Mouse (Mus musculus): ENCODE results near the gene Atad1. TPM values are rescaled to one million over a fixed set of nuclear protein-coding genes. Genes with fewer than 3 reads are reported as not detected.

The Atad1 gene
- total RNA-seq, 2 experiments from 2014 or later, result 31.4 to 78.5 TPM

DNA sequence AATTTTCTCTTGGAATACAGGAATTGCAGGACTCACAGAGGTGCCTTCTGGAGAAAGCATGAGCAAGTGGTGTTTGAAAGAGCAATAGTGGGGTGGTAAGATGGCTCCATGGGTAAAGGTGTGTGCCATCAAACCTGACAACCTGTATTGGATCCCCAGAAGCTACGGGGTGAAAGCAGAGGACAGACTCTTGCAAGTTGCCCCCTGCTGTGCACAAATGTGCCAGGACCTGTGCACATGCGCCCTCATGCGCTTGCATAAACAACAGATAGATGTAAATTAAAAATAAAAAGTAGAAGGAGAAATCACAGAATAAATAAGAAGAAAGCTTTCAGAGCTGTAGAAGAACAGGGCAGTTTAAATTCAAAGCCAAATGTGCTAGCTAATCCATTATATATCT is 13.8 kb upstream of the Atad1 start:
- ATAC-seq (replicated peaks; ENCODE audit: low FRiP score, low TSS enrichment, poor library complexity, severe bottlenecking), result no peak

GRCm38 (mm10) chr19:32752357-32752756 is 12.8 kb upstream of the Atad1 start:
- no peak for ATAC-seq (replicated peaks; ENCODE audit: low FRiP score, low TSS enrichment, poor library complexity, severe bottlenecking)

DNA sequence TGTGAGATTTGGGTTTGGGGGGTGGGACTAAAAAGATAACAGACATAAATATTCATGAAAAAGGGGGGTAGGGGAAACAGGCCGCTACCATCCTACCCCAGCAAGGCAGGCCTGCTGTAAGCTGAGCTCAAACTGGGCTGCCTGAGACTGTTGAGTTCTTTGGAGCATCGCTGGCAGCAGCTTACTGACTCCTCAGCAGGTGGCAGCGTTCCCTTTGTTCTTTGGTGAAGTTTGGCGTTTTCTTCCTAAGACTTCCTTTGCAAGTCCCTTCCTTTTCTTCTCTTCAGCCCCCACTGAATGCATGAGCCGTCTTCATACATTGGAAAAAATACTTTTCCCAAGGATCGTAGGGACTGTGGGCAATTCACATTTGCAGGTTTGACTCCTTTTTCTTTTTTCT is 9.8 kb upstream of the Atad1 start:
- no peak for ATAC-seq (replicated peaks; ENCODE audit: low FRiP score, low TSS enrichment, poor library complexity, severe bottlenecking)

GRCm38 (mm10) chr19:32740641-32741345 is 1.2 kb upstream of the Atad1 start:
- no peak for ATAC-seq (replicated peaks; ENCODE audit: low FRiP score, low TSS enrichment, poor library complexity, severe bottlenecking)

GRCm38 (mm10) chr19:32737844-32738243 is 1.7 kb downstream of the Atad1 start:
- ATAC-seq (replicated peaks; ENCODE audit: low FRiP score, low TSS enrichment, poor library complexity, severe bottlenecking), result no peak

DNA sequence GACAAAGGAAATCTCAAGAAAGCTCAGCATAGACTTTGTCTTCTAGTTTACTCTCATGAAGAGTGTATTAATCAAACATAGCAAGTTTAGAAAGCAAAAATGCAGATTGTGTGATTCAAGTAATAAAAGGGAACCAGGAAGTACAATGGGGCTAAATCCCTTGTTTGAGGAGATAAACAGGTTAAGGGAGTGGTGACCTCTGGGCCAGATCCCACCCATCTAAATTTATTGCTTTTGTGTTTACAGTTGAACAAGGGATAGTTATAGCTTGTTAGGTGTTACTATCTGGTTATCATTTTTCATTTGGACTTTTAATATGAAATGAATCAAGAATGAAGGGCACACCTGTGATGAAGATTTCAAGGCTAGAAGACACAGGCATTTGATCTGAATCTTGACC is 6.7 kb downstream of the Atad1 start:
- no peak for ATAC-seq (replicated peaks; ENCODE audit: low FRiP score, low TSS enrichment, poor library complexity, severe bottlenecking)

- no peak for ATAC-seq (replicated peaks; ENCODE audit: low FRiP score, low TSS enrichment, poor library complexity, severe bottlenecking)
Measured at GRCm38 (mm10) chr19:32729785-32730184, 9.8 kb downstream of the Atad1 start.

DNA sequence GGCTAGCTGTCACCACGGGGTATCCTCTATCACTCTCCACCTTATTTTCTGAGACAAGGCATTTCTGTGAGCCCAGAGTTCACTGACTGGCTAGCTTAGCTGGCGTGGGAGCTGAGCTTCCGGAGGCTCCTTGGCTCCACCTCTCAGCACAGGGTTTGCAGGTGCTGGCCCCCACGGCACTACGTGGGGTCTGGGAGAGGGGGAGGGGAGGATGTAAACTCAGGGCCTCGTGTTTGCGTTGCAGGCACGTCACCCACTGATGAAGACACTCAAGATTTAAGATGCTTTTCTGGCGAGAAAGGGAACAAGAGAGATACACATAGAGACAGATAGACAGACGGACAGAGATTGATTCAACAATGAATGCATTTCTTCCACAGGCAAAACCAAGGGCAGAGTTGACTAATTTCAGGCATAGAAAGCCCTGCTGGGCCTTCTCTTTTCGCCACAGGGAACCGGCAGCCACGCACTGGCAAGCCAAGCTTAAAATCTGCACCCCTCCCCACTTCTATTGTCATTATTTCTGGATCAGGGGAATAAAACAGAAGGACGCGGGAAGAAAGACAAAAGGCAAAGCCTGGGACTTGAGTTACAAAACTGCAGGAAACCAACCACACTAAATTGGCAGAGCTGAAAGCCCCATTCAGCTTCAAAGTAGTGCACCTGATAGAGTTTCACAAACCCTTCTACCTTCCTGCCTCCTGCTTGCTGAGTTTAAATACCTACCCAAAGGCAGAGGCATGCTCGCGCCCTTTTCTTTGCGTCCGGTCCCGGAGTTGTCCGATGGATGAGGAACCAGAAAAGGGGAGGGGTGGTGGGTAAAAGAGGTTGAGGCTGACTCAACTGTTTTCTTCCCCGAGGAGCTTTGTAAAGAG is 12.9 kb downstream of the Atad1 start:
- ATAC-seq (replicated peaks; ENCODE audit: low FRiP score, low TSS enrichment, poor library complexity, severe bottlenecking), result no peak

GRCm38 (mm10) chr19:32723817-32724216 is 15.8 kb downstream of the Atad1 start:
- ATAC-seq (replicated peaks; ENCODE audit: low FRiP score, low TSS enrichment, poor library complexity, severe bottlenecking), result no peak

- ATAC-seq (replicated peaks; ENCODE audit: low FRiP score, low TSS enrichment, poor library complexity, severe bottlenecking), result no peak
Measured at GRCm38 (mm10) chr19:32720319-32720718, 19.3 kb downstream of the Atad1 start.

DNA sequence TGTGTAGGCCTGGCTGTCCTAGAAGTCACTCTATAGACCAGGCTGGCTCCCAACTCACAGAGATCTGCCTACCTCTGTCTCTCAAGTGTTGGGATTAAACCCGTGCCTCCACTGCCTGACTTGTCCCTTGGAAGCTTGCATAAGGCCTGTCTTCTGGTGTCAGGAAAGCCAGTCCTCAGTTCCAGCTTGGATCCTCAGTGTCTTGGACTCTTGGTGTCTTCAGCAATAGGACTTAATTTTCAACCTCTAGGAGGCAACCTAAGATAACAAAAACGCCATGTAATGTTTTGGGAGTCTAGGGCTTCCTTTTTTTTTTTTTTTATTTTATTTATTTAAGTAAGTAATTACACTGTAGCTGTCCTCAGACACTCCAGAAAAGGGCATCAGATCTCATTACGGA is 22.0 kb downstream of the Atad1 start:
- no peak for ATAC-seq (replicated peaks; ENCODE audit: low FRiP score, low TSS enrichment, poor library complexity, severe bottlenecking)

DNA sequence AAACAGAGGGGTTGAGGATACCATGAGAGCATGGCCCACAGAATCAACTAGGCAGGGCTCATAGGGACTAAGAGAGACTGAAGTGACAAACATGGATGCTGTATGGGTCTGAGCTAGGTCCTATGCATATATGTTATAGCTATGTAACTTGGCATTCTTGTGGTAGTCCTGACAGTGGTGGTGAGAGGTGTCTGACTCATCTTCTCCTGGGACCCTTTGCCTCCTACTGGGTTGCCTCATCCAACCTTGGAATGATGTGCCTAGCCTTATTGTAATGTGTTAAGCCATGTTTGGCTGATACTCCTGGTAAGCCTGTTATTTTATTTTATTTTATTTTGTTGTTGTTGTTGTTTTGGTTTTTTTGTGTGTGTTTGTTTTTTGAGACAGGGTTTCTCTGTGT is 23.9 kb downstream of the Atad1 start:
- ATAC-seq (replicated peaks; ENCODE audit: low FRiP score, low TSS enrichment, poor library complexity, severe bottlenecking), result no peak

DNA sequence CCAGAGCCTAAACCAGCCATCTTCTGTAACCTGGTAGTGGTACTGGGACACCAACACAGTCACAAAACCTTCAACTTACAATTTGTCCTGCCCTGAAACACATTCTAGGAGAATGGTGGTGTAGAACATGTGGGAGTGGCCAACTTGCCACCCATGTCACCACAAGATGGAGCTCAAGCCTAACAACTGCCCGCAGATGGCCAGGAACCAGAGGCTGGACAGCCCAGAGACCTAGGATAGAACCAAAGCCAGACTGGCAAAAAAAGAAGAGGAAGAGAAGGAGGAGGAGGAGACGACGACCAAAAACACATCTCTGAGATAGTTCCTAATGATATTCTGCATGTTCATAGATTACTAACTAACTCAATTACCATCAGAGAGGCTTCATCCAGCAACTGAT is 24.4 kb downstream of the Atad1 start:
- peak; percentile 59 for ATAC-seq (replicated peaks; ENCODE audit: low FRiP score, low TSS enrichment, poor library complexity, severe bottlenecking)

DNA sequence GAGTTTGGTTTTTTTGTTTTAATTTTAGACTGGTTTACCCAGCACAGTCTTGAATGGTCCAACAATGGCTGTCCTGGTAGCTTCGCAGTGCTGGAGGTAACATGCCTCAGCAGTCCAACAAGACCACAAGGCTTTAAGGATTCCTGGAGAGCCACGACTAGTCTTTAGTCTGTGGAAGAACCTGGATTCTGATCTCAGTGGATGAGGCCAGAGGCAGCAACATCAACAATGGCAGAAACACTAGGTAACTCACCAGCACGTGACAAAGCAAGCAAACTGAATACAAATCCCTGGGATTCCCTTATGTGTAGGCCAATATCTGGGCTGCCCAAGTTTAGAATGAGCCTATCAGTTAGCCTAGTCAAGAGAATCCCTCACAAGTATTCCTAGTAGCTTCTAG is 26.1 kb downstream of the Atad1 start:
- no peak for ATAC-seq (replicated peaks; ENCODE audit: low FRiP score, low TSS enrichment, poor library complexity, severe bottlenecking)

GRCm38 (mm10) chr19:32712588-32713042 is 27.0 kb downstream of the Atad1 start:
- ATAC-seq (replicated peaks; ENCODE audit: low FRiP score, low TSS enrichment, poor library complexity, severe bottlenecking), result peak; percentile 91

- ATAC-seq (replicated peaks; ENCODE audit: low FRiP score, low TSS enrichment, poor library complexity, severe bottlenecking), result peak; percentile 88
Measured at GRCm38 (mm10) chr19:32711761-32712541, 27.6 kb downstream of the Atad1 start.

DNA sequence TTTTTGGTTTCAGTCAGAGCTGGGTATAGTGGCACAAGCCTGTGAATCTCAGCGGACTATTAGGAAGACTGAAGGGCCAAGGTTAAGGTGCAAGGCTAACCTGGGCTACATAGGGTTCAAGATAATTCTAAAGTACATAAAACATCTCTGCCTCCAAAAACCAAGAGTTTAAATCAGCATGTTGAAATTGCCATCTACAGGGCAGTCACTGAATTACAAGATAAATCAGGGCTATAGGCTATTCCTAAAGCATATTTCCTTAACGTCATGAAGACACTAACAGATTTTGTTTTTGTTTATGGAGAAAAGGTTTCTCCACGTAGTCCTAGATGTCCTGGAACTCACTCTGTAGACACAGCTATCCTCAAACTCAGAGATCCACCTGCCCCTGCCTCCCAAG is 29.3 kb downstream of the Atad1 start:
- no peak for ATAC-seq (replicated peaks; ENCODE audit: low FRiP score, low TSS enrichment, poor library complexity, severe bottlenecking)

GRCm38 (mm10) chr19:32708996-32709395 is 30.6 kb downstream of the Atad1 start:
- ATAC-seq (replicated peaks; ENCODE audit: low FRiP score, low TSS enrichment, poor library complexity, severe bottlenecking), result no peak

DNA sequence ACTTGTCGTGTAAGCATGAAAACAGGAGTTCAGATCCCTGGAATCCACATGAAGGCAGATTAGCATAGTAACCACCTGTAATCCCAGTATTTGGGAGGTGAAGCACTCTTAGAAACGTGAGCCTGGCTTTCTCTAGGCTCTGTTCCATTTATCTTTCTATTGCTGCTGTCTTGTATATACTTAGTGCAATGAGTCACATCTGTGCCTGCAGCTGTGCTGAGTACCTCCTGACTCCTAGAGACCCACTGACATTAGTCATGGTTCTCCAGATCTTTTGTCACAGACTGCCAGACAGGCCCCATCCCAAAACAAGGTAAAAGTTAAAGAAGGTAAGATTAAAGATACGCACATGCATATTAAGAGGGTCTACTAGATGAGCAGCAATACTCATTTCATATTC is 37.4 kb downstream of the Atad1 start:
- no peak for ATAC-seq (replicated peaks; ENCODE audit: low FRiP score, low TSS enrichment, poor library complexity, severe bottlenecking)

- no peak for ATAC-seq (replicated peaks; ENCODE audit: low FRiP score, low TSS enrichment, poor library complexity, severe bottlenecking)
Measured at GRCm38 (mm10) chr19:32696674-32697073, 42.9 kb downstream of the Atad1 start.
